Mouse (Mus musculus) hindbrain, postnatal 0 days (tissue): ENCODE results near the gene Tmem91. TPM values are rescaled to one million over a fixed set of nuclear protein-coding genes. Genes with fewer than 3 reads are reported as not detected.

Source experiments
- ATAC-seq: fragments of 200-750 bp; cut with Nextera tagmentation; 2 replicates; pipeline ENCODE4 v1.8.0; 2017; ENCODE audit warnings: mild to moderate bottlenecking, moderate TSS enrichment, moderate library complexity
- DNase-seq: peaks from one replicate; pipeline ENCODE4 v3.0.0-alpha.2; 2015; ENCODE audit warnings: low spot score
- H3K27ac ChIP-seq: fragments of 300-500 bp; sonication (generic); 2 replicates; pipeline ENCODE4 v1.5.1; 2014; ENCODE audit warnings: mild to moderate bottlenecking
- H3K27me3 ChIP-seq: fragments of 300-500 bp; sonication (generic); 2 replicates; pipeline ENCODE4 v1.6.1; 2014; ENCODE audit warnings: low read length, mixed read lengths; ENCODE audit not compliant: insufficient read depth
- H3K36me3 ChIP-seq: fragments of 300-500 bp; sonication (generic); 2 replicates; pipeline ENCODE4 v1.6.1; 2014; ENCODE audit warnings: low read length, mixed read lengths; ENCODE audit not compliant: insufficient read depth
- H3K4me1 ChIP-seq: fragments of 300-500 bp; sonication (generic); 2 replicates; pipeline ENCODE4 v1.6.1; 2014; ENCODE audit warnings: antibody characterized with exemption, low read length, mixed read lengths; ENCODE audit not compliant: insufficient read depth
- H3K4me2 ChIP-seq: fragments of 300-500 bp; sonication (generic); 2 replicates; pipeline ENCODE4 v1.6.1; 2014; ENCODE audit warnings: low read depth, mild to moderate bottlenecking, low read length, moderate library complexity, mixed read lengths
- H3K4me3 ChIP-seq: fragments of 300-500 bp; sonication (generic); 2 replicates; pipeline ENCODE4 v1.5.1; 2014; ENCODE audit warnings: low read length
- H3K9ac ChIP-seq: fragments of 300-500 bp; sonication (generic); replicated peaks from 2 replicates; pipeline ENCODE4 v1.6.1; 2014; ENCODE audit warnings: mild to moderate bottlenecking, low read length, moderate library complexity, mixed read lengths
- H3K9me3 ChIP-seq: fragments of 300-500 bp; sonication (generic); 2 replicates; pipeline ENCODE4 v1.6.1; 2016; ENCODE audit warnings: low read length, mixed read lengths
- CTCF ChIP-seq: IDR thresholded peaks from 2 replicates; pipeline ENCODE4 v1.5.1; 2016; ENCODE audit warnings: antibody characterized with exemption, control low read depth, low read depth
- WGBS: fragments of 180-500 bp; shearing (Covaris S2); extraction: QIAGEN DNeasy Blood & Tissue Kit; methylation state at CpG from one replicate; pipeline ENCODE4 v1.1.7; 2014; 5-methylcytosine and 5-hydroxymethylcytosine counted together
- polyA plus RNA-seq: library from polyadenylated mRNA; unstranded; fragments of >200 nt; fragmentation: Nextera tagmentation; extraction: Ambion mirVana; gene quantifications from 2 replicates; pipeline ENCODE4 v1.2.1, GENCODE M21; 2015
- total RNA-seq: library from RNA; depleted of rRNA; stranded (reverse); fragments of >200 nt; gene quantifications from 2 replicates; pipeline ENCODE4 v1.2.3, GENCODE M21; 2014

The Tmem91 gene
- total and polyA plus RNA-seq, 2 experiments from 2014 or later, result 62.1 to 185 TPM

DNA sequence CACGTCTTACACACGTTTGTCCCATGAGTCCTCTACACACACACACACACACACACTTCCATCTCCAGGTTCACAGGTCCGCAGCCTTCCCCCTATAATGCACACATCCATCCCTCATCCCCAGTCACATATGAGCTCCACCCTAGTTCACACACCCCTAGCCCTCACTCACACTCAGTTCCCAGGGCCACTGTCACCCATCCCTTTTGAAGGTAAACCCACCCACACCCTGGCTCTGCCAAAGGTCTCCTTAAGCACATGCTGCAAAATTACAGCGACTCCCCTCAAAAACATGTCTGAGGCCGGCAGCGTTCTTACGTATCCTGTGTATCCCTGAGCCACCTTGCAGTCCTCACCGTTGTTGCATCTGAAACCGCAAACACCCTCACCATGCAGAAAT is 669 bp downstream of the Tmem91 start:
- WGBS, result 15% methylated on average over 9 of the region's 9 CpGs
- peak overlapping the region; percentile 65 for H3K27ac ChIP-seq

DNA sequence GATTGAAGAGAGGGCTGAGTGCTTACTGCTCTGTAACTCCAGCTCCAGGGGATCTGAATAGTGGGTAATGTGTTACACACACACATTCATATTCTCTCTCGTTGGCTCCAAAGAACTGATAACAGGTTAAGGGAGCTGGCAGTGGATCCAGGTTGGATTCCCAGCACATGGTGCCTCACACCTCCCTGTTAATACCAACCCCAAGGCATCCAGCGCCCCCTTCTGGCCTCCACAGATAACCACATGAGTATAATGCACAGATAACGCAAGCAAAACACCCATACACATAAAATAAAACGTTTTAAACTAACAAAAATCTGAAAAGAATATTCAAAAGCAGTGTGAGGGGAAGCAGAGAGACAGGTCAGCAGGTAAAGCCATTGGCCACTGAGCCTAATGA is 2.5 kb downstream of the Tmem91 start:
- 57% methylated on average over 4 of the region's 4 CpGs for WGBS
- Histone ChIP-seq H3K4me3 (no peak overlapping the region), H3K27me3 (no peaks in the 10 kb centered on the region), H3K4me2 (no peak overlapping the region), H3K36me3 (peaks cover 9% of the 10 kb centered on the region; the same call in 1 of the 2 replicates), H3K9ac (no peak overlapping the region), H3K9me3 (no peaks in the 10 kb centered on the region), H3K27ac (no peak overlapping the region), H3K4me1 (no peaks in the 10 kb centered on the region)
- DNase-seq (no peak), ATAC-seq (no peak)
- peak; percentile 31; the same call in 1 of the 2 replicates for TF ChIP-seq CTCF

More for the DNA sequence above, 669 bp downstream of the Tmem91 start:
- DNase-seq, result peak; percentile 10
- H3K36me3 ChIP-seq, result no peaks in the 10 kb centered on the region
- peak overlapping the region; percentile 51 for H3K4me3 ChIP-seq
- no peak for ATAC-seq
- no peak for TF ChIP-seq CTCF
- H3K9me3 ChIP-seq, result no peaks in the 10 kb centered on the region
- peak overlapping the region; percentile 72 for H3K9ac ChIP-seq
- no peaks in the 10 kb centered on the region for H3K27me3 ChIP-seq
- H3K4me2 ChIP-seq, result peak overlapping the region; percentile 68
- H3K4me1 ChIP-seq, result no peaks in the 10 kb centered on the region

DNA sequence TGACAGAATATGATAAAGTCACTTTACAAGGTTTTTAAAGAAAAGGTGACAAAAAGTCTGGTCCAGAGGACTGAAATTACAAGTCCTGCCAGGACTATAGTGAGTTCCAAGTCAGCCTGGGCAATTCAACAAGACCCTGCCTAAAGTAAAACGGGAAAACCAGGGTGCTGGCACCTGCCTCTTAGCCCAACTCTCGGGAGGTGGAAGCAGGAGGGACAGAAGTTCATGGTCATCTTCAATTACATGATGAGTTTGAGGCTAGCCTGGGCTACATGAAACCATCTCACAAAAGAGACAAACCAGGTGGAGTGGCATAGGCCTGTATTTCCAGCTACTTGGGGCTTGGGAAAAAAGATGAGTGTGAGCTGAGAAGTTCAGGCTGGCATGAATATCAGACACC is 3.3 kb downstream of the Tmem91 start:
- Histone ChIP-seq H3K4me2 (no peak overlapping the region), H3K9me3 (no peaks in the 10 kb centered on the region), H3K4me3 (no peak overlapping the region), H3K27ac (no peak overlapping the region), H3K36me3 (peaks cover 9% of the 10 kb centered on the region; the same call in 1 of the 2 replicates), H3K4me1 (no peaks in the 10 kb centered on the region), H3K9ac (no peak overlapping the region), H3K27me3 (no peaks in the 10 kb centered on the region)
- TF ChIP-seq CTCF, result no peak
- ATAC-seq, result no peak
- 74% methylated on average over 2 of the region's 2 CpGs for WGBS
- no peak for DNase-seq

DNA sequence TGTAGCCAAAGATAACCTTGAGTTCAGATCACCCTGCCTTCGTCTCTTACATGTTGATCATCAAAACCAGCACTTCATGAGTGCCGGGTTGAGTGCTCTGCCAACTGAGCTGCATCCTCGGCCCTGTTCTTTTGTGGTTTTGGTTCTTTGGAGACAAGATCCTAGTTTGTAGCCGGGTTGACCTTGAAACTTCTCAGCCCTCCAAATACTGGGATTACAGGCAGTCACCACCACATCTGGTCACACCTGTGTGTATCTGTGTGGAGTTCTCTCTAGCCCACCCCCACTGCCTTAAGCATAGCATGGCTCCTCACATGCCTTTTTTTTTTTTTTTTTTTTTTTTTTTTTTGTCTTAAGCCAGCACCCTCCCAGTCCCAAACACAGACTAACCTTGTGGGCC is 4.9 kb downstream of the Tmem91 start:
- H3K4me2 ChIP-seq, result no peak overlapping the region
- no peak overlapping the region for H3K9ac ChIP-seq
- no peaks in the 10 kb centered on the region for H3K4me1 ChIP-seq
- ATAC-seq (no peak), DNase-seq (no peak)
- H3K27ac ChIP-seq, result no peak overlapping the region
- H3K4me3 ChIP-seq, result no peak overlapping the region
- peaks cover 9% of the 10 kb centered on the region; the same call in 1 of the 2 replicates for H3K36me3 ChIP-seq
- no peak for TF ChIP-seq CTCF
- no peaks in the 10 kb centered on the region for H3K9me3 ChIP-seq
- no peaks in the 10 kb centered on the region for H3K27me3 ChIP-seq
- 95% methylated on average over 4 of the region's 4 CpGs for WGBS

DNA sequence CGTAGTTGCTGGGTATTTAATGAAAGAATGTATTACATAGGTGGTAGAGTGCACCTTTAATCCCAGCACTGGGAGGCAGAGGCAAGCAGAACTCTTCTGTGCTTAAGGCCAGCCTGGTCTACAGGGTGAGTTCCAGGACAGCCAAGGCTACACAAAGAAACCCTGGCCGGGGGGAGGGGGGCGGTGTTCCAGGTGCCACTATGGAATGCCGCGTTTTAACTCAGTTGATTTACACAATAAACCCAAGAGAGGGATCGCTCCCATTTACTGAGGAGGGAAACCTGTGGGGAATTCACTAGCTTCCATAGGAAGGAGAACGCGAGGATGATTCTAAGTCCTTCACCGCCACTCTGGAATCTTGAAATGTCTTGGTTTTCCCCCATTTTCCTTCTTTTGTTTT is 5.3 kb downstream of the Tmem91 start:
- Histone ChIP-seq H3K9ac (no peak overlapping the region), H3K4me2 (no peak overlapping the region), H3K27ac (no peak overlapping the region), H3K4me1 (no peaks in the 10 kb centered on the region), H3K4me3 (no peak overlapping the region), H3K9me3 (no peaks in the 10 kb centered on the region), H3K27me3 (no peaks in the 10 kb centered on the region), H3K36me3 (peaks cover 9% of the 10 kb centered on the region; the same call in 1 of the 2 replicates)
- no peak for TF ChIP-seq CTCF
- DNase-seq (no peak), ATAC-seq (no peak)
- 77% methylated on average over 9 of the region's 9 CpGs for WGBS

DNA sequence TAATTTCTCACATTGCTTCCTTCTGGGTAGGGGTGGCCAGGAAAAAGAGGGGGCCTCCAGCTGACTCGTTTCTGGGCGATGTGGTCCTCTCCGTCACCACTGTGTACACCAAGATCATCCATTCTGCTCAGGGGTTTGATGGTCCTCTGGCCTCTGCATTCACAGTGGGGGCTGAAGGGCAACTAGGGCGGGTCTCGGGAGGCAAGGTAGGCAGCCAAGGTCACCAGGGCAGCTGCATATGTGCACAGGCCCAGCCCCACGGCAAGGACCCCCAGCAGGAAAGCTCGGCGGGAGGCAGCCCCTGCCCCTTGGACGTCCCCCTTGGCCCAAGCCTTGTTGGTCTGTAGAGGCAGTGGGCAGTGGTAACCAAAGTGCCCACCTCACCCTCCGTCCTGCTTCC is 5.8 kb downstream of the Tmem91 start:
- no peaks in the 10 kb centered on the region for H3K4me1 ChIP-seq
- H3K4me2 ChIP-seq, result no peak overlapping the region
- 92% methylated on average over 10 of the region's 10 CpGs for WGBS
- no peak overlapping the region for H3K27ac ChIP-seq
- DNase-seq, result no peak
- H3K9ac ChIP-seq, result no peak overlapping the region
- peaks cover 12% of the 10 kb centered on the region; the same call in 1 of the 2 replicates for H3K36me3 ChIP-seq
- H3K4me3 ChIP-seq, result no peak overlapping the region
- no peak for TF ChIP-seq CTCF
- no peaks in the 10 kb centered on the region for H3K9me3 ChIP-seq
- no peak for ATAC-seq
- H3K27me3 ChIP-seq, result no peaks in the 10 kb centered on the region

DNA sequence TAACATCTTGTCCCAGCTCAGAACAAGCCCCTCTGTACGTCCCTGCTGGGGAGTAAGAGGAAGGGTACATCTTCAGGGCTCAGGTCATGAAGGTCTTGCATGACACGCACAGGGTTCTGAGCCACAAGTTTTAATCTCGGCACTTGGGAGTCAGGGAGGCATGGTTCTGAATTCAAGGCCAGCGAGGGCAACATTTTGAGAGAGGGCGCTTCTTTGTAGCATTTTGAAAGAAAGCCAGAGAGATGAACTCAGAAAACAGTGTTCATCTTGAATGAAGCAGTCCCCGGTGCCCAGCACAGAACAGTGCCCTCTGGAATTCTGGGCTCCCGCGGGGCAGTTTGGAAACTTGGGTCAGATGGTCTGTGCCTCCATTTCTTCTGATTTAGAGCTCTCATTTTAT is 8.6 kb downstream of the Tmem91 start:
- DNase-seq, result no peak
- Histone ChIP-seq H3K27me3 (no peaks in the 10 kb centered on the region), H3K36me3 (peaks cover 13% of the 10 kb centered on the region; the same call in 1 of the 2 replicates), H3K27ac (no peak overlapping the region), H3K4me3 (no peak overlapping the region), H3K9me3 (no peaks in the 10 kb centered on the region), H3K4me2 (no peak overlapping the region), H3K4me1 (no peaks in the 10 kb centered on the region), H3K9ac (no peak overlapping the region)
- no peak for ATAC-seq
- no peak for TF ChIP-seq CTCF
- WGBS, result 93% methylated on average over 8 of the region's 8 CpGs
